Mouse (Mus musculus) MEL (cell line): ENCODE results near the gene 1700017B05Rik. TPM values are rescaled to one million over a fixed set of nuclear protein-coding genes. Genes with fewer than 3 reads are reported as not detected.
A peak's percentile ranks its signal among the peaks of the same experiment; 100 is the strongest.

Experiments used
- DNase-seq: peaks from one replicate; pipeline ENCODE4 v3.0.0; 2011; ENCODE audit warnings: low read depth, low spot score
- H3K27ac ChIP-seq: 2 replicates; pipeline ENCODE4 v1.5.1; 2012; ENCODE audit warnings: low read depth, mild to moderate bottlenecking, control low read depth, low read length, moderate library complexity; ENCODE audit not compliant: control insufficient read depth
- H3K27me3 ChIP-seq, 2 experiments: fragments of 150-350 bp in 1 of 2; sonication (generic) in 1 of 2; 2 replicates each; pipeline ENCODE4 v1.6.1; 2012; ENCODE audit warnings: low read length in 2 of 2, mild to moderate bottlenecking in 2 of 2, improper control_type of control experiment in 1 of 2, moderate library complexity in 1 of 2; ENCODE audit not compliant: insufficient read depth in 2 of 2, control insufficient read depth in 1 of 2
- H3K36me3 ChIP-seq, 2 experiments: 2 replicates each; pipeline ENCODE4 v1.6.1; 2012 to 2014; ENCODE audit warnings: low read length in 2 of 2, improper control_type of control experiment in 1 of 2, inconsistent platforms in 1 of 2, mild to moderate bottlenecking in 1 of 2; ENCODE audit not compliant: insufficient read depth in 2 of 2, control insufficient read depth in 1 of 2
- H3K4me1 ChIP-seq, 2 experiments: fragments of 150-350 bp in 1 of 2; sonication (generic) in 1 of 2; 2 replicates each; pipeline ENCODE4 v1.6.1; 2012; ENCODE audit warnings: low read length in 2 of 2, improper control_type of control experiment in 1 of 2, mild to moderate bottlenecking in 1 of 2; ENCODE audit not compliant: insufficient read depth in 2 of 2, control insufficient read depth in 1 of 2
- H3K4me3 ChIP-seq, 2 experiments: fragments of 150-350 bp in 1 of 2; sonication (generic) in 1 of 2; 2 replicates each; pipeline ENCODE4 v1.5.1; 2012; ENCODE audit warnings: low read depth in 2 of 2, low read length in 2 of 2, mild to moderate bottlenecking in 2 of 2, moderate library complexity in 2 of 2, control low read depth in 1 of 2, improper control_type of control experiment in 1 of 2; ENCODE audit not compliant: control insufficient read depth in 1 of 2, insufficient read depth in 1 of 2
- H3K79me2 ChIP-seq: 2 replicates; pipeline ENCODE4 v1.6.1; 2012; ENCODE audit warnings: mild to moderate bottlenecking, low read length, moderate library complexity; ENCODE audit not compliant: control insufficient read depth, poor library complexity, insufficient read depth
- H3K9ac ChIP-seq: 2 replicates; pipeline ENCODE4 v1.6.1; 2012; ENCODE audit warnings: low read depth, mild to moderate bottlenecking, control low read depth, low read length, moderate library complexity; ENCODE audit not compliant: control insufficient read depth, poor library complexity, severe bottlenecking
- H3K9me3 ChIP-seq: fragments of 150-350 bp; sonication (generic); replicated peaks from 2 replicates; pipeline ENCODE4 v1.6.1; 2012; ENCODE audit warnings: mild to moderate bottlenecking, low read length, improper control_type of control experiment, moderate library complexity; ENCODE audit not compliant: insufficient read depth
- BHLHE40 ChIP-seq: IDR thresholded peaks from 2 replicates; pipeline ENCODE4 v1.6.1; 2012; ENCODE audit warnings: low read depth, mild to moderate bottlenecking, inconsistent platforms, low read length, improper control_type of control experiment, borderline replicate concordance
- CHD1 ChIP-seq: IDR thresholded peaks from 2 replicates; pipeline ENCODE4 v1.6.1; 2012; ENCODE audit warnings: low read depth, mild to moderate bottlenecking, inconsistent platforms, low read length, improper control_type of control experiment
- CHD2 ChIP-seq: IDR thresholded peaks from 2 replicates; pipeline ENCODE4 v1.6.1; 2011; ENCODE audit warnings: low read length, improper control_type of control experiment
- E2F4 ChIP-seq: IDR thresholded peaks from 2 replicates; pipeline ENCODE4 v1.6.1; 2011; ENCODE audit warnings: low read depth, low read length, improper control_type of control experiment, borderline replicate concordance
- GABPA ChIP-seq: IDR thresholded peaks from 2 replicates; pipeline ENCODE4 v1.6.1; 2012; ENCODE audit warnings: low read depth, mild to moderate bottlenecking, inconsistent platforms, low read length, improper control_type of control experiment, moderate library complexity
- MAFK ChIP-seq: IDR thresholded peaks from 2 replicates; pipeline ENCODE4 v1.6.1; 2011; ENCODE audit warnings: low read depth, mild to moderate bottlenecking, low read length, improper control_type of control experiment, borderline replicate concordance
- MAX ChIP-seq: IDR thresholded peaks from 2 replicates; pipeline ENCODE4 v1.6.1; 2011; ENCODE audit warnings: low read length, improper control_type of control experiment
- MAZ ChIP-seq: IDR thresholded peaks from 2 replicates; pipeline ENCODE4 v1.6.1; 2012; ENCODE audit warnings: low read depth, mild to moderate bottlenecking, inconsistent platforms, low read length, improper control_type of control experiment
- MXI1 ChIP-seq: IDR thresholded peaks from 2 replicates; pipeline ENCODE4 v1.6.1; 2011; ENCODE audit warnings: mild to moderate bottlenecking, low read depth, low read length, improper control_type of control experiment
- MYC ChIP-seq: IDR thresholded peaks from 2 replicates; pipeline ENCODE4 v1.6.1; 2011; ENCODE audit warnings: low read depth, mild to moderate bottlenecking, low read length, improper control_type of control experiment, moderate library complexity
- NELFE ChIP-seq: IDR thresholded peaks from 2 replicates; pipeline ENCODE4 v1.6.1; 2011; ENCODE audit warnings: low read depth, low read length, improper control_type of control experiment
- NRF1 ChIP-seq: IDR thresholded peaks from 2 replicates; pipeline ENCODE4 v1.6.1; 2014; ENCODE audit warnings: low read depth, mild to moderate bottlenecking, inconsistent platforms, low read length, improper control_type of control experiment, moderate library complexity; ENCODE audit not compliant: poor library complexity, insufficient read depth, severe bottlenecking
- POLR2A ChIP-seq, 2 experiments: IDR thresholded peaks; 2 replicates each; pipeline ENCODE4 v1.6.1; 2011 to 2012; ENCODE audit warnings: low read length in 2 of 2, mild to moderate bottlenecking in 2 of 2, control low read depth in 1 of 2, improper control_type of control experiment in 1 of 2, low read depth in 1 of 2, moderate library complexity in 1 of 2; ENCODE audit not compliant: control insufficient read depth in 1 of 2, insufficient read depth in 1 of 2, poor library complexity in 1 of 2
- SIN3A ChIP-seq: IDR thresholded peaks from 2 replicates; pipeline ENCODE4 v1.6.1; 2012; ENCODE audit warnings: low read length, improper control_type of control experiment, inconsistent platforms
- SMC3 ChIP-seq: IDR thresholded peaks from 2 replicates; pipeline ENCODE4 v1.6.1; 2011; ENCODE audit warnings: low read depth, low read length, improper control_type of control experiment
- TBP ChIP-seq: IDR thresholded peaks from 2 replicates; pipeline ENCODE4 v1.8.0; 2011; ENCODE audit warnings: low read depth, low read length, improper control_type of control experiment
- TCF12 ChIP-seq: IDR thresholded peaks from 2 replicates; pipeline ENCODE4 v1.6.1; 2014; ENCODE audit warnings: low read depth, mild to moderate bottlenecking, inconsistent platforms, low read length, improper control_type of control experiment, moderate library complexity
- UBTF ChIP-seq: IDR thresholded peaks from 2 replicates; pipeline ENCODE4 v1.6.1; 2012; ENCODE audit warnings: low read depth, mild to moderate bottlenecking, inconsistent platforms, low read length, improper control_type of control experiment, moderate library complexity, borderline replicate concordance; ENCODE audit not compliant: insufficient read depth
- ZNF384 ChIP-seq: IDR thresholded peaks from 2 replicates; pipeline ENCODE4 v1.6.1; 2012; ENCODE audit warnings: low read depth, mild to moderate bottlenecking, inconsistent platforms, low read length, improper control_type of control experiment
- polyA plus RNA-seq, 2 experiments: library from polyadenylated mRNA; stranded (reverse) in 1 of 2; unstranded in 1 of 2; fragments of >175 nt in 1 of 2; fragments of >200 nt in 1 of 2; gene quantifications; 2 replicates each; pipeline versions ENCODE4 v1.2.1 to v1.2.4; 2012; ENCODE audit warnings: low replicate concordance in 2 of 2, low read depth in 1 of 2; ENCODE audit not compliant: insufficient read length in 2 of 2, insufficient read depth in 1 of 2, missing spikeins in 1 of 2
- total RNA-seq: library from RNA; depleted of rRNA; stranded (reverse); fragments of 300-350 nt; gene quantifications from 2 replicates; pipeline ENCODE4 v1.2.3, GENCODE M21; 2012

Gene 1700017B05Rik
- total and polyA plus RNA-seq, 3 experiments: 52.7 to 76.5 TPM; not detected in 1

- peak; percentile 92 for TF ChIP-seq TCF12
- TF ChIP-seq UBTF: no peak
- TF ChIP-seq TBP: no peak
- no peak for TF ChIP-seq E2F4
- TF ChIP-seq MAFK: peak; percentile 78; the same call in 1 of the 2 replicates
Observed at GRCm38 (mm10) chr9:57272902-57273804, 10.7 kb upstream of the 1700017B05Rik start (continued).

GRCm38 (mm10) chr9:57271837-57272562 lies 9.6 kb upstream of the 1700017B05Rik start:
- Histone ChIP-seq H3K9me3 (no peaks in the 10 kb centered on the region), H3K27me3 (no peaks in the 10 kb centered on the region), H3K9ac (no peak overlapping the region), H3K79me2 (no peaks in the 10 kb centered on the region), H3K36me3 (peaks cover 0 to 19% of the 10 kb centered on the region in 2 experiments; a peak in 2 of 4 replicates), H3K4me3 (no peak overlapping the region), H3K4me1 (peaks cover 13 to 41% of the 10 kb centered on the region in 2 experiments), H3K27ac (no peak overlapping the region)
- DNase-seq: no peak
- TF ChIP-seq ZNF384: peak; percentile 52
- TF ChIP-seq MAX: no peak

- no peak for DNase-seq
- Histone ChIP-seq H3K27ac (no peak overlapping the region), H3K9me3 (no peaks in the 10 kb centered on the region), H3K79me2 (no peaks in the 10 kb centered on the region), H3K4me1 (peaks cover 13 to 41% of the 10 kb centered on the region in 2 experiments), H3K27me3 (no peaks in the 10 kb centered on the region), H3K36me3 (peaks cover 0 to 19% of the 10 kb centered on the region in 2 experiments; a peak in 2 of 4 replicates), H3K4me3 (no peak overlapping the region), H3K9ac (no peak overlapping the region)
- no peak for TF ChIP-seq NRF1
- TF ChIP-seq POLR2A (IDR thresholded peaks at IDR 0.05; ENCODE audit: control insufficient read depth in 1 of 2, insufficient read depth in 1 of 2, low read depth in 1 of 2, low read length in 2 of 2, poor library complexity in 1 of 2): no peak
- TF ChIP-seq NELFE: no peak
- no peak for TF ChIP-seq MYC
- TF ChIP-seq SMC3: no peak
- TF ChIP-seq GABPA: no peak
- no peak for TF ChIP-seq CHD2
- no peak for TF ChIP-seq SIN3A
- no peak for TF ChIP-seq E2F4
- TF ChIP-seq MXI1: no peak
- TF ChIP-seq MAFK: no peak
- no peak for TF ChIP-seq MAZ
- no peak for TF ChIP-seq MAX
- no peak for TF ChIP-seq CHD1
- no peak for TF ChIP-seq BHLHE40
Observed at GRCm38 (mm10) chr9:57271081-57271480, 8.7 kb upstream of the 1700017B05Rik start.
